Comparison of ENCODE assay signal across 12 mouse cellular contexts in genomic region chr1:128951436-128951835, GRCm38 (mm10).
"Had no signal": no experiment of that assay in that cellular context is flagged by ENCODE, and none has a peak within 500 bp of the region (broad histone marks: within the 10 kb centered on the region; RNA-seq: fewer than 3 reads in every experiment).

No protein-coding gene starts in this region.

- ATAC-seq: liver, embryonic 12.5 days; midbrain, embryonic 16.5 days had no signal

- H3K9ac ChIP-seq: limb, embryonic 15.5 days; liver, embryonic 12.5 days; lung, embryonic 14.5 days; neural tube, embryonic 13.5 days had no signal

- H3K27ac ChIP-seq: limb, embryonic 15.5 days; liver, embryonic 12.5 days; neural tube, embryonic 13.5 days had no signal

- H3K9me3 ChIP-seq: limb, embryonic 15.5 days; liver, embryonic 12.5 days; neural tube, embryonic 13.5 days had no signal

- H3K36me3 ChIP-seq: limb, embryonic 15.5 days; liver, embryonic 12.5 days; neural tube, embryonic 13.5 days had no signal

- DNase-seq: kidney, postnatal 10 days; lung, embryonic 14.5 days; lung, postnatal 10 days; lung, postnatal 4 days; right cerebral cortex, adult 18-20 months; right cerebral cortex, postnatal 25 days; thymus, postnatal 36 days had no signal

- H3K27me3 ChIP-seq: limb, embryonic 15.5 days; liver, embryonic 12.5 days; neural tube, embryonic 13.5 days had no signal

- H3K4me3 ChIP-seq: limb, embryonic 15.5 days; liver, embryonic 12.5 days; neural tube, embryonic 13.5 days had no signal

- H3K4me1 ChIP-seq: limb, embryonic 15.5 days; liver, embryonic 12.5 days; neural tube, embryonic 13.5 days had no signal

- H3K4me2 ChIP-seq: limb, embryonic 15.5 days; liver, embryonic 12.5 days; lung, embryonic 14.5 days; midbrain, embryonic 11.5 days; neural tube, embryonic 13.5 days had no signal
